In genomic region chr17:29712565-29712964, GRCm38 (mm10) we compare ENCODE assay signal across 15 mouse cellular contexts. TPM values are rescaled to one million over a fixed set of nuclear protein-coding genes. Genes with fewer than 3 reads are reported as not detected.
DNase-seq lines count a peak whose midpoint lies in the region; ATAC-seq lines count a peak whose summit lies in the region.
"Had no signal": no experiment of that assay in that cellular context is flagged by ENCODE, and none has a peak within 500 bp of the region (broad histone marks: within the 10 kb centered on the region; RNA-seq: fewer than 3 reads in every experiment).

No protein-coding gene starts in this region.

- no peak for ATAC-seq in cerebellum, adult (ENCODE audit: insufficient number of reproducible peaks, low FRiP score, low TSS enrichment)
- no peak for ATAC-seq in kidney, embryonic 14.5 days (ENCODE audit: low FRiP score, low TSS enrichment)
- ATAC-seq in forebrain, embryonic 16.5 days, result no peak
- ATAC-seq: midbrain, embryonic 15.5 days had no signal

- peak; percentile 64 to 70 for DNase-seq in cerebellum, postnatal 14 days
- no peak for DNase-seq in kidney, postnatal 36 days
- DNase-seq in A20 (ENCODE audit: low read depth, low spot score), result peak; percentile 81
- no peak for DNase-seq in layer of hippocampus, adult 8-10 months (ENCODE audit: low spot score in 2 of 2)
- DNase-seq: adrenal gland, postnatal 14 days; gastrocnemius, postnatal 10 days; kidney, adult 2 months; lung, postnatal 36 days had no signal

- no peak overlapping the region for H3K4me3 ChIP-seq in kidney, embryonic 14.5 days (ENCODE audit: low read length)
- H3K4me3 ChIP-seq in forebrain, embryonic 16.5 days (replicated peaks; ENCODE audit: low read length), result no peak overlapping the region
- H3K4me3 ChIP-seq: embryonic facial prominence, embryonic 10.5 days; hindbrain, embryonic 15.5 days; midbrain, embryonic 15.5 days had no signal

- no peak overlapping the region for H3K4me2 ChIP-seq in kidney, embryonic 14.5 days (replicated peaks; ENCODE audit: low read depth, low read length)
- H3K4me2 ChIP-seq in forebrain, embryonic 16.5 days (ENCODE audit: low read length), result no peak overlapping the region
- H3K4me2 ChIP-seq: hindbrain, embryonic 15.5 days; midbrain, embryonic 15.5 days had no signal

- 55% methylated on average over 7 of the region's 7 CpGs for WGBS in kidney, embryonic 14.5 days
- 23% methylated on average over 7 of the region's 7 CpGs for WGBS in forebrain, embryonic 16.5 days

- no peaks in the 10 kb centered on the region for H3K27me3 ChIP-seq in kidney, embryonic 14.5 days (ENCODE audit: control insufficient read depth, insufficient read depth, low read length)
- no peaks in the 10 kb centered on the region for H3K27me3 ChIP-seq in forebrain, embryonic 16.5 days (replicated peaks; ENCODE audit: control insufficient read depth, insufficient read depth, low read length)
- H3K27me3 ChIP-seq: hindbrain, embryonic 15.5 days; midbrain, embryonic 15.5 days had no signal

- H3K36me3 ChIP-seq in kidney, embryonic 14.5 days (ENCODE audit: control insufficient read depth, insufficient read depth, low read length), result no peaks in the 10 kb centered on the region; the same call in 1 of the 2 replicates
- no peaks in the 10 kb centered on the region for H3K36me3 ChIP-seq in forebrain, embryonic 16.5 days (ENCODE audit: control insufficient read depth, insufficient read depth)
- H3K36me3 ChIP-seq: hindbrain, embryonic 15.5 days; midbrain, embryonic 15.5 days had no signal

- H3K4me1 ChIP-seq in kidney, embryonic 14.5 days (ENCODE audit: control insufficient read depth, insufficient read depth, low read length), result peaks cover 33% of the 10 kb centered on the region
- H3K4me1 ChIP-seq in forebrain, embryonic 16.5 days (replicated peaks; ENCODE audit: control insufficient read depth, insufficient read depth, low read length), result peaks cover 70% of the 10 kb centered on the region

- no peak overlapping the region for H3K9ac ChIP-seq in kidney, embryonic 14.5 days (ENCODE audit: low read depth, low read length)
- no peak overlapping the region for H3K9ac ChIP-seq in forebrain, embryonic 16.5 days (replicated peaks; ENCODE audit: low read depth, low read length)
- H3K9ac ChIP-seq: hindbrain, embryonic 15.5 days; midbrain, embryonic 15.5 days had no signal

- H3K9me3 ChIP-seq in kidney, embryonic 14.5 days (ENCODE audit: control insufficient read depth, low read length), result no peaks in the 10 kb centered on the region
- no peaks in the 10 kb centered on the region for H3K9me3 ChIP-seq in forebrain, embryonic 16.5 days (ENCODE audit: control insufficient read depth, low read length)
- H3K9me3 ChIP-seq: embryonic facial prominence, embryonic 10.5 days; G1E; hindbrain, embryonic 15.5 days; midbrain, embryonic 15.5 days had no signal

- H3K27ac ChIP-seq in kidney, embryonic 14.5 days (ENCODE audit: low read depth, low read length), result peak overlapping the region; percentile 13; the same call in 1 of the 2 replicates
- peak overlapping the region; percentile 89; the same call in 1 of the 2 replicates for H3K27ac ChIP-seq in forebrain, embryonic 16.5 days (ENCODE audit: low read length)
- H3K27ac ChIP-seq: embryonic facial prominence, embryonic 10.5 days had no signal

RNA-seq across cellular contexts. Expression of gene Ccdc167, which starts 4.3 kb away (rescaled TPM):
- 14.8 and 17.5 TPM in 2 replicates for polyA plus RNA-seq in kidney, embryonic 14.5 days (2014; fragmentation: Nextera tagmentation; extraction: Ambion mirVana)
- 9.3 and 11.6 TPM in 2 replicates for polyA plus RNA-seq in forebrain, embryonic 16.5 days (2015; fragmentation: Nextera tagmentation; extraction: Ambion mirVana)
- 10 to 100 TPM; 17.0 to 25.2 (median 23.1) TPM for total RNA-seq in layer of hippocampus, adult 8-10 months (2022)

RNA-seq across cellular contexts. Expression of gene Cmtr1, which starts 52.2 kb away (rescaled TPM):
- 102 and 111 TPM in 2 replicates for polyA plus RNA-seq in kidney, embryonic 14.5 days (2014; fragmentation: Nextera tagmentation; extraction: Ambion mirVana)
- 132 and 146 TPM in 2 replicates for polyA plus RNA-seq in forebrain, embryonic 16.5 days (2015; fragmentation: Nextera tagmentation; extraction: Ambion mirVana)
- total RNA-seq in layer of hippocampus, adult 8-10 months (2022), result 100 to 1,000 TPM; 108 to 142 (median 130) TPM

Comparison
In these comparisons a context has a peak if more than half of its experiments do, and no peak if none do; other contexts are left out.
1. DNase-seq: peak in cerebellum, postnatal 14 days (2 of 2) and A20 (single experiment); none in kidney, postnatal 36 days (0 of 2) and layer of hippocampus, adult 8-10 months (0 of 2).